Mouse (Mus musculus) limb, embryonic 14.5 days (tissue): ENCODE results near the gene Chrna10. TPM values are rescaled to one million over a fixed set of nuclear protein-coding genes. Genes with fewer than 3 reads are reported as not detected.

Experiments
- ATAC-seq: fragments of 200-750 bp; cut with Nextera tagmentation; 2 replicates; pipeline ENCODE4 v1.8.0; 2017; ENCODE audit warnings: low read depth, moderate number of reproducible peaks, moderate TSS enrichment; ENCODE audit not compliant: low FRiP score
- DNase-seq: peaks from one replicate; pipeline ENCODE4 v3.0.0-alpha.2; 2015; ENCODE audit warnings: low spot score
- H3K27ac ChIP-seq: fragments of 300-500 bp; sonication (generic); replicated peaks from 2 replicates; pipeline ENCODE4 v1.5.1; 2014; ENCODE audit warnings: low read depth, mild to moderate bottlenecking, low read length, moderate library complexity, mixed read lengths
- H3K27me3 ChIP-seq: fragments of 300-500 bp; sonication (generic); 2 replicates; pipeline ENCODE4 v1.6.1; 2014; ENCODE audit warnings: low read length, mixed read lengths; ENCODE audit not compliant: control insufficient read depth, insufficient read depth
- H3K36me3 ChIP-seq: fragments of 300-500 bp; sonication (generic); 2 replicates; pipeline ENCODE4 v1.6.1; 2014; ENCODE audit warnings: mild to moderate bottlenecking, low read length, moderate library complexity, mixed read lengths; ENCODE audit not compliant: control insufficient read depth, insufficient read depth
- H3K4me1 ChIP-seq: fragments of 300-500 bp; sonication (generic); 2 replicates; pipeline ENCODE4 v1.6.1; 2014; ENCODE audit warnings: antibody characterized with exemption, low read length, mixed read lengths; ENCODE audit not compliant: control insufficient read depth, insufficient read depth
- H3K4me2 ChIP-seq: fragments of 300-500 bp; sonication (generic); replicated peaks from 2 replicates; pipeline ENCODE4 v1.6.1; 2014; ENCODE audit warnings: low read depth, mild to moderate bottlenecking, low read length, moderate library complexity; ENCODE audit not compliant: severe bottlenecking
- H3K4me3 ChIP-seq: fragments of 300-500 bp; sonication (generic); replicated peaks from 2 replicates; pipeline ENCODE4 v1.5.1; 2014; ENCODE audit warnings: low read length
- H3K9ac ChIP-seq: fragments of 300-500 bp; sonication (generic); 2 replicates; pipeline ENCODE4 v1.6.1; 2014; ENCODE audit warnings: mild to moderate bottlenecking, low read depth, low read length, moderate library complexity; ENCODE audit not compliant: severe bottlenecking
- H3K9me3 ChIP-seq: fragments of 300-500 bp; sonication (generic); 2 replicates; pipeline ENCODE4 v1.6.1; 2016; ENCODE audit warnings: low read length; ENCODE audit not compliant: control insufficient read depth
- POLR2A ChIP-seq: fragments of 200-500 bp; IDR thresholded peaks from 2 replicates; pipeline ENCODE4 v1.8.0; 2012; ENCODE audit warnings: inconsistent platforms, mild to moderate bottlenecking, moderate library complexity, borderline replicate concordance; ENCODE audit not compliant: insufficient read depth, insufficient read length; ENCODE audit errors: extremely low read depth
- whole genome bisulfite sequencing: fragments of 180-500 bp; shearing (Covaris S2); extraction: QIAGEN DNeasy Blood & Tissue Kit; methylation state at CpG from one replicate; pipeline ENCODE4 v1.1.7; 2014; 5-methylcytosine and 5-hydroxymethylcytosine counted together
- polyA plus RNA-seq, 2 experiments: library from polyadenylated mRNA; depleted of rRNA in 1 of 2; stranded (reverse) in 1 of 2; unstranded in 1 of 2; fragments of >200 nt; fragmentation: Nextera tagmentation in 1 of 2; extraction: Ambion mirVana in 1 of 2; gene quantifications; 2 replicates each; pipeline versions ENCODE4 v1.2.1 to v1.2.3; 2012 to 2014

Chrna10 gene
- polyA plus RNA-seq, 2 experiments, result 0.05 TPM; not detected in 1

GRCm38 (mm10) chr7:102066363-102066762 is 50.3 kb downstream of the Chrna10 start:
- no peak for ATAC-seq
- 70% methylated on average over 6 of the region's 6 CpGs for WGBS
- H3K27ac ChIP-seq, result 0 out of 2 replicates have a peak overlapping the region, but pooled peaks have one; percentile 85
- H3K9ac ChIP-seq, result peak overlapping the region; percentile 72
- peaks cover 14% of the 10 kb centered on the region for H3K4me1 ChIP-seq
- H3K27me3 ChIP-seq, result no peaks in the 10 kb centered on the region
- TF ChIP-seq POLR2A, result no peak
- H3K9me3 ChIP-seq, result no peaks in the 10 kb centered on the region
- peak overlapping the region; percentile 75 for H3K4me3 ChIP-seq
- DNase-seq, result no peak
- H3K36me3 ChIP-seq, result peaks cover 11% of the 10 kb centered on the region
- peak overlapping the region; percentile 57 for H3K4me2 ChIP-seq

DNA sequence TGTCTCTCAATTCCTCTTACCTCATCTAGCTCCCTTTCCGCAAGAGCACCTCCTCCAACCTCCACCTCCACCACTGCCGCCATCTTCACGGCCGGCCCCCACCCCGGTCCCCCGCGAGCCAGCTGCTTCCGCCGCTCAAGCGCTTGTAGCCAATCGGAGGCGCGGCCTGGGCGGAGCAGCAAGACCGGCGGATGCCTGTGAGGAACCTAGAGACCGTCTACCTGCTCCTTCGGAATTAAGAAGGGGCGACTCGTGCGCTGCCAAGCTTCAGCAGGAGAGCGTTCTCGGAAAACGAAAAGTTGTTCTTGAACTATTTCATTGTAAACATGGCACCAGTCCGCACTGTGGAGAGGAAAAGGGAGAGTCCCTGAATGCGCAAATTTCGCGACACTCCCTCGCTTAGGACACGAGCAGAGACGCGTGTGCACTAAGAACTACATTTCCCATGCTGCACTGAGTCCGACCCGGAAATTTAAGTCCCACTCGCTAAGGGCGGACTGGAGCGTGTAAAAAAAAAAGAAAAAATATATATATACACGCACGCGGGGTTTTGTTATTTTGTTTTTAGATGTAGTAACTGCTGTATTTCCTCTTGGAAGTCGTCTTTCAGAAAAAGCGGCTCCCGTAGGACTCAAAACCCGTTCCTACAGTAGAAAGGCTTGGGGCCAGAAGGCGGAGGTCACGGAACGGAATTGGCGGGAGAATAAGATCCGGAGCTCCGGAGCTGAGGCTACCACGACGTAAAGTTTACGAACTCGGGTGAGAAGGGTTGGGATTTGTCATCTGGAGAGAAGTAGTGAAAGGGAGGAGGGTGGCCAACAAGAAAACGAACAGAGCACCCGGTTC is 51.4 kb downstream of the Chrna10 start, which contains the start of the genes Rnf121, Xndc1 and Xntrpc:
Rnf121 (minus strand) TSS at position 424 of the 846 bp plus-strand sequence.
Xndc1 (plus strand) TSS at position 466 of the 846 bp plus-strand sequence.
Xntrpc (plus strand) TSS at position 668 of the 846 bp plus-strand sequence.
- peak within 1 kb of the TSS; percentile 74 for H3K4me2 ChIP-seq
- H3K27me3 ChIP-seq, result no peaks in the 10 kb centered on the region
- peak; percentile 94 for DNase-seq
- peak; percentile 99 for ATAC-seq
- peaks cover 2% of the 10 kb centered on the region; the same call in 1 of the 2 replicates for H3K36me3 ChIP-seq
- whole genome bisulfite sequencing, result under 1% methylated on average over 56 of the region's 56 CpGs
- H3K4me1 ChIP-seq, result peaks cover 14% of the 10 kb centered on the region
- H3K27ac ChIP-seq, result peak within 1 kb of the TSS; percentile 85
- H3K9me3 ChIP-seq, result no peaks in the 10 kb centered on the region
- H3K9ac ChIP-seq, result peak within 1 kb of the TSS; percentile 72
- TF ChIP-seq POLR2A, result peak; percentile 89; the same call in 1 of the 2 replicates
- peak within 1 kb of the TSS; percentile 75 for H3K4me3 ChIP-seq

- WGBS, result 2% methylated on average over 9 of the region's 9 CpGs
- ATAC-seq, result no peak
- Histone ChIP-seq H3K9me3 (no peaks in the 10 kb centered on the region), H3K4me1 (peaks cover 14% of the 10 kb centered on the region), H3K4me3 (peak overlapping the region; percentile 75), H3K4me2 (peak overlapping the region; percentile 74), H3K9ac (peak overlapping the region; percentile 72), H3K27ac (peak overlapping the region; percentile 85; the same call in 1 of the 2 replicates), H3K36me3 (0 out of 2 replicates have a peak, but pooled peaks cover under 1% of the 10 kb centered on the region), H3K27me3 (no peaks in the 10 kb centered on the region)
- no peak for TF ChIP-seq POLR2A
- DNase-seq, result no peak
Observed at GRCm38 (mm10) chr7:102064655-102065045, 52.0 kb downstream of the Chrna10 start.

- TF ChIP-seq POLR2A, result no peak
Observed at GRCm38 (mm10) chr7:102063891-102064290, 52.7 kb downstream of the Chrna10 start.

DNA sequence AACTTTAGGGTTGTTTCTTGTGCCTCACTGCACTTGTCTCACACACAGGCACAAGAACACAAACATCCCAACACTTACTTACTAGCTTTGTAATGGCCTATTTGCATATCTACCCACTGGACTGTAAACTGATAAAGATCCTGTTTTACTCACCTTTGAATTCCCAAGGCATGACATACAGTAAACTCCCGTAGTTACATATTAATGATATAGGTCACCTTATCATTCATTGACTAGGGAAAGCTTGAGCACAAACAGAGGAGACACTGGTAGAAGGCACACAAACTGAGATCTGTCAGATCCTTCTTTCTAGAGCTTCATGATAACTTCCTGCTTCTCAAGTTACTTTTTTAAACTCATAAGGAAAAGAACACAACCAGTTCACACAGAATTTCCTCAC is 54.4 kb downstream of the Chrna10 start:
- Histone ChIP-seq H3K4me1 (peaks cover 14% of the 10 kb centered on the region), H3K9me3 (no peaks in the 10 kb centered on the region), H3K36me3 (peaks cover 11% of the 10 kb centered on the region; the same call in 1 of the 2 replicates), H3K9ac (no peak overlapping the region), H3K4me2 (no peak overlapping the region), H3K4me3 (no peak overlapping the region), H3K27me3 (no peaks in the 10 kb centered on the region), H3K27ac (no peak overlapping the region)
- TF ChIP-seq POLR2A, result no peak
- ATAC-seq (no peak), DNase-seq (no peak)
- WGBS, result 94% methylated on average over 1 of the region's 1 CpGs

More at GRCm38 (mm10) chr7:102063891-102064290, 52.7 kb downstream of the Chrna10 start:
- H3K4me1 ChIP-seq, result peaks cover 14% of the 10 kb centered on the region
- H3K27me3 ChIP-seq, result no peaks in the 10 kb centered on the region
- H3K9me3 ChIP-seq, result no peaks in the 10 kb centered on the region
- H3K27ac ChIP-seq, result no peak overlapping the region
- 85% methylated on average over 9 of the region's 9 CpGs for WGBS
- peak overlapping the region; percentile 74 for H3K4me2 ChIP-seq
- H3K4me3 ChIP-seq, result peak overlapping the region; percentile 75
- 0 out of 2 replicates have a peak, but pooled peaks cover 6% of the 10 kb centered on the region for H3K36me3 ChIP-seq
- no peak for DNase-seq
- no peak for ATAC-seq
- H3K9ac ChIP-seq, result no peak overlapping the region
